Mouse (Mus musculus) cerebral cortex, adult 2 months (tissue): Measurements from ENCODE around the gene Hc.

Source experiments
- WGBS: fragments of 180-500 bp; shearing (Covaris S2); methylation state at CpG from one replicate; pipeline ENCODE4 v1.1.7; 2018; 5-methylcytosine and 5-hydroxymethylcytosine counted together

Hc gene

GRCm38 (mm10) chr2:34953547-34954116 is 107.6 kb downstream of the Hc start:
- WGBS, result 63% methylated on average over 2 of the region's 2 CpGs

DNA sequence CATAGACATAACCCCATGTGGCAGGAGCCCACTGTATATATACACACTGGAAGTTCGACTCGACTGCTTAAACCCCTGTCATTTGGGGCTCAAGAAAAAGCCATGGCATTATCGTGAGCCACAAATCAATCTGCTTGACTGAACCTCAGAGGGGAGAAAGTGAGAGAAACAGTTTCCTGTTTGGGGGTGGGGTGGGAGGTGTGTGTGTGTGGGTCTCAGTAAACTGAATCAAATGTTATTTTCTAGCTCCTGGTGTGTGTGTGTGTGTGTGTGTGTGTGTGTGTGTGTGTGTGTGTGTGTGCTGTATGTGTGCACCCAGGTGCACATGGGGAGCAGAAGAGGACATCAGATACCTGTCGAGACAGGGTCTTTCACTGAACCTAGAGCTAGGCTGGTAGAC is 108.2 kb downstream of the Hc start:
- WGBS, result 66% methylated on average over 4 of the region's 4 CpGs

DNA sequence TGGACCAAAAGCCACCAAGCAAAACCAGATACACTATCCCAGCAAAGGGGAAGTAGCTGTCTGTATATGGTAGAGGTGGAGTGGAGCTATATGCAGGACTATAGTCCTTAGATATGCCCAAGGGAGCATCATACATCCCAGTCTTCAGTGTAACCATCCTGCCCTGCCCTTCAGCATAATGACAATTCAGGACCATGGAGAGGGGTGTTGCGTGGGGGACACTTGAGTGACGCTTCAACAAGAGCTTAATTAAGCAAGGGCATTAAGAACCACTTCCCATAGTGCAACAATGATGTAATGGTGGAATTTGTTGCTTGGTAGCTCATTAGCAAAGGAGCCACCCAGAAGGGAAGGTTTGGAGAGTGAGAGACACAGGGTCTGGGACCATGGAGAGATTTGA is 112.6 kb downstream of the Hc start:
- 57% methylated on average over 2 of the region's 2 CpGs for WGBS

DNA sequence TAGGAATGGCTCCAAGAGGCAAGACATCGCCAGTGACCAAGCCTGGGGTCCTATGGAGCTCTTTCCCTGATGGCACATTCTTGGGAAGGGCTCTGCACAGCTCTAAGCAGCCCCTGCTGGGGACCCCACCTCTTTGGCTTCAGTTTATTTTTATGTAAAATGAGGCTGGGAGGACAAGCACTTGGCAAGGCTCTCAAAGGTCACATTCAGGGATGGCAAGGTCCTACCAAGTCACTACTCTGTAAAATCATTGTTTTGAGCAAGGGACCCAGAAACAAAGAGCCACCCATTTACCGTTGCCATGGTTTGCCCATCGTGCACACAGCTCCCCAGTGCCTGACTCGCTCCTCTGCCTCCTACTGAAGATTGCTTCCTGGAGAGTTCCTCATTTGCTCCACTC is 115.2 kb downstream of the Hc start:
- 62% methylated on average over 4 of the region's 4 CpGs for WGBS

- WGBS, result 84% methylated on average over 4 of the region's 4 CpGs
Observed at GRCm38 (mm10) chr2:34945580-34945979, 115.7 kb downstream of the Hc start.

GRCm38 (mm10) chr2:34944761-34945160 is 116.5 kb downstream of the Hc start:
- 44% methylated on average over 8 of the region's 8 CpGs for WGBS

- 80% methylated on average over 13 of the region's 13 CpGs for WGBS
Observed at GRCm38 (mm10) chr2:34943556-34944120, 117.6 kb downstream of the Hc start.

DNA sequence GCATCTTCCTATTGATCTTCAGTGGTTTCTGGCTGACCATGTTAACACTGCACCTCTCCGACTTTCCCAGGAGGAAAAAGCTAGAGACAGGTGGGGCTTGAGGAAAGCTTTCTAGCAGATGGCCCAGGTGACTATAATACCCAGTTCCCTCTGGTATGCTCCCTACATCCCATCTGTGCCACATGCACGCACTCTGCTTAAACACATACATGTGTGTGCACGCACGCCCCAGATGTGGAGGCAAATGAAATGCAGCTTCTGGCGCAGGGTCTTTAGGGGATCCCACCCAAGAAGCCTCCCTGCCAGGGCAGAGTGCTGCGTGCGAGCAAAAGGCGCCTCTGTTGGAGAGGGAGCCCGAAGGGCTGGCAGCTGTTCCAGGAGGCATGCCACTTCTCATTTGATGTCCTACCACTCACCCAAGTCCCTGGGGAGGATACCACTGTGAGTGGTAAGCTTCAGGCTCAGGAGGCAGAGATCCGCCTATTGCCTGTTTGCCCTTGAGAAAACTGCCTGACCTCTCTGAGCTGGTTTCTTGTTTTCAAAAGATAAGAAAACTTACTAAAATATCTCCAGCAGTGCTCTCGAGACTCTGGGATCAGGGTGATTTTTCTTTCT is 120.1 kb downstream of the Hc start:
- WGBS, result 76% methylated on average over 11 of the region's 11 CpGs

DNA sequence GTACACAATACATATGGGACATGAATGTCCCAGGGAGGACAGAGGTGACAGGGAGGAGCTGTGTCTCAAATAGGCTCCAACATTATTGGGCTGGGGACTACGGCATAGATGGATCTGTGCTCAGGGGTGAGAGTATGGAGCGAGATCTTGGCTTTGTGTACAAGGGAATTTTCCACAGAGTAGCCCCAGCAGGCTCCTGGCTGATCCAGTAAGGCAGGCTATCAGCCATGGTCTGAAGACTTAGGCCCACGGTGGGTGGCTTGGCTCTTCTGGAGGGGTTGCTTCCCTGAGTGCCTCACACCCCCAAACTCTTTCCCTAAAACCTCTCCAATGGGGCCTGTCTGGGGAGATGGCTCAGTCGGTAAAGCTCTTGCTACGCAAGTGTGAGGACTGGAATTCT is 121.0 kb downstream of the Hc start:
- WGBS, result 79% methylated on average over 5 of the region's 5 CpGs

GRCm38 (mm10) chr2:34938269-34939208 is 122.7 kb downstream of the Hc start:
- WGBS, result 70% methylated on average over 8 of the region's 8 CpGs

DNA sequence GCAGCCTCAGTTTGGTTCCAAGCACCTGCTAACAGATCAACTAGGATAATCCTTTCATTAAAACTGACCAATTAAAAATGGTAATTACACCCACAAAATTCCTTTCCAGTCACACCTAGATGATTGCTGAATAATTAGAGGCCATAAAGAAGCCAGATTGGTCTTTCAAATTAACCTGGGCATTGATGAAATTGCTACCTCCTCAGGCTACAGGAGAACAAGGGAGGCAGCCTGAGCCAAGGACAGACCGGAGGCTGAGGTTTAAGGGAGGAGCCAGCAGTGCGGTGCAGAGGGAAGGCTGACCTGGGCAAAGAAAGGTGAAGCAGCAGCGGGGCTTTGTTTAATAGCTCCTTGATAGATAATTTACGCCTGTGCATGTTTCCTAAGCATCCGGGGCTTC is 123.8 kb downstream of the Hc start:
- 80% methylated on average over 5 of the region's 5 CpGs for WGBS
